Mouse (Mus musculus) R1 (cell line): ENCODE data around the gene Rnf39.

Source experiments
- DNase-seq: peaks from one replicate; pipeline ENCODE4 v3.0.0-alpha.2; 2018; ENCODE audit warnings: low read depth, low spot score

The Rnf39 gene

GRCm38 (mm10) chr17:36981845-36982244, 39.1 kb downstream of the Rnf39 start:
- peak; percentile 92 for DNase-seq

- DNase-seq: peak; percentile 92
Observed at GRCm38 (mm10) chr17:36982253-36983155, 39.8 kb downstream of the Rnf39 start.

- DNase-seq: peak; percentile 80
Observed at GRCm38 (mm10) chr17:36988475-36988874, 45.8 kb downstream of the Rnf39 start.

- no peak for DNase-seq
Observed at GRCm38 (mm10) chr17:36989437-36989836, 46.7 kb downstream of the Rnf39 start, which contains the start of gene H2-M5. Gene H2-M5 (minus strand): TSS chr17:36989537.

- DNase-seq: peak; percentile 67
Observed at GRCm38 (mm10) chr17:36990630-36991029, 47.9 kb downstream of the Rnf39 start.

- DNase-seq: no peak
Observed at GRCm38 (mm10) chr17:36992336-36993104, 49.8 kb downstream of the Rnf39 start.

- peak; percentile 92 for DNase-seq
Observed at GRCm38 (mm10) chr17:36993770-36994325, 51.1 kb downstream of the Rnf39 start.

- no peak for DNase-seq
Observed at GRCm38 (mm10) chr17:36994528-36994927, 51.8 kb downstream of the Rnf39 start.

GRCm38 (mm10) chr17:36995448-36995847, 52.7 kb downstream of the Rnf39 start:
- DNase-seq: peak; percentile 98

- peak; percentile 99 for DNase-seq
Observed at GRCm38 (mm10) chr17:36997033-36997735, 54.5 kb downstream of the Rnf39 start.
